Mouse (Mus musculus) ES-E14 (cell line): ENCODE measurements around the gene Slc2a9.

Experiments used
- HCFC1 ChIP-seq: IDR thresholded peaks from 2 replicates; pipeline ENCODE4 v1.6.1; 2012; ENCODE audit warnings: low read length, inconsistent platforms, borderline replicate concordance; ENCODE audit not compliant: insufficient read depth
- ZC3H11A ChIP-seq: IDR thresholded peaks from 2 replicates; pipeline ENCODE4 v1.6.1; 2012; ENCODE audit warnings: low read depth, mild to moderate bottlenecking, inconsistent platforms, low read length, borderline replicate concordance

GRCm38 (mm10) chr5:38461261-38461660 is 41.7 kb downstream of the Slc2a9 start:
- TF ChIP-seq HCFC1 (no peak), ZC3H11A (no peak)
